Mouse (Mus musculus) neural tube, embryonic 11.5 days (tissue): ENCODE measurements around the gene Pde12. TPM values are rescaled to one million over a fixed set of nuclear protein-coding genes. Genes with fewer than 3 reads are reported as not detected.
"Not testable (repeated sequence)": the region's sequence is repeated elsewhere in the genome, so short reads cannot be mapped to it uniquely, and the experiment has no call there.

Source experiments
- ATAC-seq: fragments of 200-750 bp; cut with Nextera tagmentation; 2 replicates; pipeline ENCODE4 v1.8.0; 2017; ENCODE audit warnings: moderate number of reproducible peaks, mild to moderate bottlenecking, moderate TSS enrichment, moderate library complexity; ENCODE audit not compliant: insufficient read depth, low FRiP score, low TSS enrichment
- DNase-seq: peaks from one replicate; pipeline ENCODE4 v3.0.0-alpha.2; 2015; ENCODE audit warnings: low spot score
- H3K27ac ChIP-seq: fragments of 300-500 bp; sonication (generic); 2 replicates; pipeline ENCODE4 v1.5.1; 2014; ENCODE audit warnings: low read depth, mild to moderate bottlenecking, low read length
- H3K27me3 ChIP-seq: fragments of 300-500 bp; sonication (generic); 2 replicates; pipeline ENCODE4 v1.6.1; 2014; ENCODE audit warnings: mild to moderate bottlenecking, low read length, mixed read lengths; ENCODE audit not compliant: control insufficient read depth, insufficient read depth
- H3K36me3 ChIP-seq: fragments of 300-500 bp; sonication (generic); 2 replicates; pipeline ENCODE4 v1.6.1; 2014; ENCODE audit warnings: mild to moderate bottlenecking, low read length, moderate library complexity, mixed read lengths; ENCODE audit not compliant: control insufficient read depth, insufficient read depth
- H3K4me1 ChIP-seq: fragments of 300-500 bp; sonication (generic); 2 replicates; pipeline ENCODE4 v1.6.1; 2014; ENCODE audit warnings: low read length, mixed read lengths; ENCODE audit not compliant: control insufficient read depth, insufficient read depth
- H3K4me2 ChIP-seq: fragments of 300-500 bp; sonication (generic); 2 replicates; pipeline ENCODE4 v1.6.1; 2014; ENCODE audit warnings: low read depth, mild to moderate bottlenecking, moderate library complexity
- H3K4me3 ChIP-seq: fragments of 300-500 bp; sonication (generic); 2 replicates; pipeline ENCODE4 v1.5.1; 2014; ENCODE audit warnings: low read depth, low read length
- H3K9ac ChIP-seq: fragments of 300-500 bp; sonication (generic); 2 replicates; pipeline ENCODE4 v1.6.1; 2014; ENCODE audit warnings: mild to moderate bottlenecking, low read length
- H3K9me3 ChIP-seq: fragments of 300-500 bp; sonication (generic); 2 replicates; pipeline ENCODE4 v1.6.1; 2016; ENCODE audit warnings: low read length; ENCODE audit not compliant: control insufficient read depth
- WGBS: fragments of 180-500 bp; shearing (Covaris S2); extraction: QIAGEN DNeasy Blood & Tissue Kit; methylation state at CpG from one replicate; pipeline ENCODE4 v1.1.7; 2014; 5-methylcytosine and 5-hydroxymethylcytosine counted together
- polyA plus RNA-seq: library from polyadenylated mRNA; unstranded; fragments of >200 nt; fragmentation: Nextera tagmentation; extraction: Ambion mirVana; gene quantifications from 2 replicates; pipeline ENCODE4 v1.2.1, GENCODE M21; 2014

Pde12 gene
- polyA plus RNA-seq: 13.3 and 14.9 TPM in 2 replicates

- Histone ChIP-seq H3K9ac (peak within 1 kb of the TSS; percentile 87), H3K4me3 (peak within 1 kb of the TSS; percentile 98), H3K36me3 (no peaks in the 10 kb centered on the region), H3K4me2 (peak within 1 kb of the TSS; percentile 79), H3K27ac (peak within 1 kb of the TSS; percentile 63), H3K27me3 (no peaks in the 10 kb centered on the region), H3K9me3 (no peaks in the 10 kb centered on the region), H3K4me1 (peaks cover 11% of the 10 kb centered on the region)
- ATAC-seq (peak; percentile 91), DNase-seq (peak; percentile 91)
- under 1% methylated on average over 70 of the region's 70 CpGs for WGBS
Measured at GRCm38 (mm10) chr14:26669292-26670073, at the start of gene Pde12. Pde12 (minus strand) TSS chr14:26669883.

GRCm38 (mm10) chr14:26705246-26705645, 35.6 kb upstream of the Pde12 start:
- DNase-seq, H3K36me3 ChIP-seq, ATAC-seq, H3K4me1 ChIP-seq, H3K27me3 ChIP-seq, H3K4me3 ChIP-seq, H3K27ac ChIP-seq, H3K9me3 ChIP-seq, H3K4me2 ChIP-seq, H3K9ac ChIP-seq: not testable (repeated sequence)
- 82% methylated on average over 5 of the region's 5 CpGs for WGBS

GRCm38 (mm10) chr14:26697912-26698311, 28.2 kb upstream of the Pde12 start:
- DNase-seq: no peak
- ATAC-seq: no peak
- no peak overlapping the region for H3K9ac ChIP-seq
- H3K4me1 ChIP-seq: no peaks in the 10 kb centered on the region
- no peak overlapping the region for H3K4me3 ChIP-seq
- H3K36me3 ChIP-seq: no peaks in the 10 kb centered on the region
- H3K27ac ChIP-seq: no peak overlapping the region
- H3K9me3 ChIP-seq: no peaks in the 10 kb centered on the region
- H3K4me2 ChIP-seq: no peak overlapping the region
- no peaks in the 10 kb centered on the region for H3K27me3 ChIP-seq

- 89% methylated on average over 3 of the region's 3 CpGs for WGBS
- Histone ChIP-seq H3K4me3 (no peak within 1 kb of the TSS), H3K9me3 (no peaks in the 10 kb centered on the region), H3K4me1 (no peaks in the 10 kb centered on the region), H3K27me3 (no peaks in the 10 kb centered on the region), H3K9ac (no peak within 1 kb of the TSS), H3K4me2 (no peak within 1 kb of the TSS), H3K27ac (no peak within 1 kb of the TSS), H3K36me3 (no peaks in the 10 kb centered on the region)
- no peak for DNase-seq
- no peak for ATAC-seq
Measured at GRCm38 (mm10) chr14:26692974-26693373, 23.3 kb upstream of the Pde12 start, which contains the start of gene Dnah12. Dnah12 (plus strand) TSS chr14:26693274.

GRCm38 (mm10) chr14:26691363-26691762, 21.7 kb upstream of the Pde12 start:
- Histone ChIP-seq H3K27ac (no peak overlapping the region), H3K9ac (no peak overlapping the region), H3K4me3 (no peak overlapping the region), H3K4me1 (no peaks in the 10 kb centered on the region), H3K4me2 (no peak overlapping the region), H3K36me3 (no peaks in the 10 kb centered on the region), H3K27me3 (no peaks in the 10 kb centered on the region), H3K9me3 (no peaks in the 10 kb centered on the region)
- WGBS: 70% methylated on average over 2 of the region's 2 CpGs
- no peak for DNase-seq
- ATAC-seq: no peak

GRCm38 (mm10) chr14:26690727-26691126, 21.0 kb upstream of the Pde12 start:
- DNase-seq (no peak), ATAC-seq (no peak)
- no peaks in the 10 kb centered on the region for H3K27me3 ChIP-seq
- H3K27ac ChIP-seq: no peak overlapping the region
- no peak overlapping the region for H3K4me3 ChIP-seq
- 60% methylated on average over 2 of the region's 2 CpGs for WGBS
- H3K36me3 ChIP-seq: no peaks in the 10 kb centered on the region
- H3K9ac ChIP-seq: no peak overlapping the region
- no peaks in the 10 kb centered on the region for H3K4me1 ChIP-seq
- no peaks in the 10 kb centered on the region for H3K9me3 ChIP-seq
- H3K4me2 ChIP-seq: no peak overlapping the region

GRCm38 (mm10) chr14:26675791-26676190, 6.1 kb upstream of the Pde12 start:
- H3K4me1 ChIP-seq: no peaks in the 10 kb centered on the region
- no peak overlapping the region for H3K4me3 ChIP-seq
- DNase-seq: no peak
- no peaks in the 10 kb centered on the region for H3K9me3 ChIP-seq
- H3K4me2 ChIP-seq: no peak overlapping the region
- no peak overlapping the region for H3K9ac ChIP-seq
- no peak overlapping the region for H3K27ac ChIP-seq
- WGBS: 82% methylated on average over 5 of the region's 5 CpGs
- no peaks in the 10 kb centered on the region for H3K36me3 ChIP-seq
- no peak for ATAC-seq
- no peaks in the 10 kb centered on the region for H3K27me3 ChIP-seq

GRCm38 (mm10) chr14:26675371-26675770, 5.7 kb upstream of the Pde12 start:
- Histone ChIP-seq H3K4me2 (no peak overlapping the region), H3K27me3 (no peaks in the 10 kb centered on the region), H3K9ac (no peak overlapping the region), H3K4me3 (no peak overlapping the region), H3K36me3 (no peaks in the 10 kb centered on the region), H3K27ac (no peak overlapping the region), H3K9me3 (no peaks in the 10 kb centered on the region), H3K4me1 (no peaks in the 10 kb centered on the region)
- ATAC-seq (no peak), DNase-seq (peak; percentile 28)
- 19% methylated on average over 12 of the region's 12 CpGs for WGBS

- H3K9ac ChIP-seq: not testable (repeated sequence)
- 89% methylated on average over 2 of the region's 2 CpGs for WGBS
Measured at GRCm38 (mm10) chr14:26674476-26675169, 4.9 kb upstream of the Pde12 start.

More at GRCm38 (mm10) chr14:26674476-26675169, 4.9 kb upstream of the Pde12 start:
- not testable (repeated sequence) for H3K4me2 ChIP-seq, H3K36me3 ChIP-seq, H3K27me3 ChIP-seq, H3K27ac ChIP-seq, DNase-seq, ATAC-seq, H3K4me3 ChIP-seq, H3K9me3 ChIP-seq, H3K4me1 ChIP-seq
